Mouse (Mus musculus) heart, embryonic 10.5 days (tissue): ENCODE measurements around the gene Ikbke. TPM values are rescaled to one million over a fixed set of nuclear protein-coding genes. Genes with fewer than 3 reads are reported as not detected.
A peak's percentile ranks its signal among the peaks of the same experiment; 100 is the strongest.
"Not testable (repeated sequence)": the region's sequence is repeated elsewhere in the genome, so short reads cannot be mapped to it uniquely, and the experiment has no call there.

ENCODE experiments used
- DNase-seq: peaks from one replicate; pipeline ENCODE4 v3.0.0-alpha.2; 2017; ENCODE audit warnings: low spot score
- H3K27ac ChIP-seq: fragments of 300-500 bp; sonication (generic); 2 replicates; pipeline ENCODE4 v1.5.1; 2016; ENCODE audit warnings: mild to moderate bottlenecking
- H3K27me3 ChIP-seq: fragments of 300-500 bp; sonication (generic); 2 replicates; pipeline ENCODE4 v1.6.1; 2016; ENCODE audit warnings: mild to moderate bottlenecking; ENCODE audit not compliant: poor library complexity, insufficient read depth, severe bottlenecking
- H3K36me3 ChIP-seq: fragments of 300-500 bp; sonication (generic); 2 replicates; pipeline ENCODE4 v1.6.1; 2016; ENCODE audit warnings: mild to moderate bottlenecking, moderate library complexity
- H3K4me1 ChIP-seq: fragments of 300-500 bp; sonication (generic); 2 replicates; pipeline ENCODE4 v1.6.1; 2016; ENCODE audit warnings: mild to moderate bottlenecking
- H3K4me3 ChIP-seq: fragments of 300-500 bp; sonication (generic); 2 replicates; pipeline ENCODE4 v1.5.1; 2016; ENCODE audit warnings: mild to moderate bottlenecking, moderate library complexity
- H3K9me3 ChIP-seq: fragments of 300-500 bp; sonication (generic); 2 replicates; pipeline ENCODE4 v1.6.1; 2016; ENCODE audit warnings: mild to moderate bottlenecking, moderate library complexity
- WGBS: fragments of 180-500 bp; shearing (Covaris S2); methylation state at CpG from one replicate; pipeline ENCODE4 v1.1.7; 2016; 5-methylcytosine and 5-hydroxymethylcytosine counted together
- polyA plus RNA-seq: library from polyadenylated mRNA; unstranded; fragments of >200 nt; fragmentation: Nextera tagmentation; extraction: Ambion mirVana; gene quantifications from 2 replicates; pipeline ENCODE4 v1.2.1, GENCODE M21; 2016

The Ikbke gene
- 1.8 and 2.3 TPM in 2 replicates for polyA plus RNA-seq

DNA sequence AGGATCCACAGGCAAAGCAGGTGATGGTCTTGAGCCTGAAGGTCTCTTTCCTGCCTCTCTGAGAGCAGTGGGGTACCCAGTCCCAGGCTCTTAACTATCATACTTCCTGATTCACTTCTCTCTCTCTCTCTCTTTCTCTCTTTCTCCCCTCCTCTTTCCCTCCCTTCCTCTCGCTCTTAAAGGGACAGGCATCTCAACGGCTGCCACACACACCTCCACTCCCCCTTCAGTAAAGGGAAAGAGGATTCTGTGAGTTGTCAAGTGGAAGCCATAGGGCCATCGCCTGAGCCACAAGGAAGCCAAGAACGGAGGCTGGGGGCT lies at the start of gene Ikbke:
TSS of gene Ikbke (minus strand) at position 151 of the 321 bp plus-strand sequence.
- H3K27me3 ChIP-seq: no peaks in the 10 kb centered on the region
- no peaks in the 10 kb centered on the region for H3K9me3 ChIP-seq
- WGBS: 45% methylated on average over 4 of the region's 4 CpGs
- peaks cover 56% of the 10 kb centered on the region for H3K4me1 ChIP-seq
- peak within 1 kb of the TSS; percentile 41 for H3K4me3 ChIP-seq
- H3K27ac ChIP-seq: peak within 1 kb of the TSS; percentile 79
- no peaks in the 10 kb centered on the region for H3K36me3 ChIP-seq
- DNase-seq: no peak

- H3K27ac ChIP-seq, H3K4me1 ChIP-seq, H3K9me3 ChIP-seq, H3K4me3 ChIP-seq, DNase-seq, H3K27me3 ChIP-seq: not testable (repeated sequence)
- peaks cover 50% of the 10 kb centered on the region for H3K36me3 ChIP-seq
- WGBS: 94% methylated on average over 1 of the region's 1 CpGs
These were observed 49.7 kb upstream of the Ikbke start for GRCm38 (mm10) chr1:131329093-131329492.

DNA sequence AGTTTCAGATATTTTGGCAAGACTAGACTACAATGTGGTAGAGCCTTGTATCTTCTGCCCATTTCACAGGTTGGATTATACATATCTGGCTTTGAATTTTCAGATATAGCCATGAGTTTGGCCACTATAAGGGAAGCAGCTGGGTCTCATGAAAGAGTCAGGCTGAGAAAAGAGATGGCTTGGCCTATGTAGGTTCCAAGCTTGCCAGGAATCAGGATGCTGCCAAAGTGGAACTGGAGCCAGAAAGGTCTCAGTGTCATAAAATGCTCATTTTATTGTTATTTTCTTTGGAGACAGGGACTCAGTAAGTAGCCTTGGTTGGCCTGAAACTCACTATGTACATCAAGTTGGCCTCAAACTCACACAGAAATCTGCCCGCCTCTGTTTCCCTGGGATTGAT lies 47.8 kb upstream of the Ikbke start:
- Histone ChIP-seq H3K27ac (no peak overlapping the region), H3K36me3 (peaks cover 44% of the 10 kb centered on the region), H3K9me3 (no peaks in the 10 kb centered on the region), H3K4me3 (no peak overlapping the region), H3K27me3 (no peaks in the 10 kb centered on the region), H3K4me1 (no peaks in the 10 kb centered on the region)
- no peak for DNase-seq
- 96% methylated on average over 1 of the region's 1 CpGs for WGBS

- peaks cover 43% of the 10 kb centered on the region for H3K36me3 ChIP-seq
- H3K27me3 ChIP-seq: no peaks in the 10 kb centered on the region
- 85% methylated on average over 3 of the region's 3 CpGs for WGBS
These were observed 45.5 kb upstream of the Ikbke start for GRCm38 (mm10) chr1:131324816-131325463.

DNA sequence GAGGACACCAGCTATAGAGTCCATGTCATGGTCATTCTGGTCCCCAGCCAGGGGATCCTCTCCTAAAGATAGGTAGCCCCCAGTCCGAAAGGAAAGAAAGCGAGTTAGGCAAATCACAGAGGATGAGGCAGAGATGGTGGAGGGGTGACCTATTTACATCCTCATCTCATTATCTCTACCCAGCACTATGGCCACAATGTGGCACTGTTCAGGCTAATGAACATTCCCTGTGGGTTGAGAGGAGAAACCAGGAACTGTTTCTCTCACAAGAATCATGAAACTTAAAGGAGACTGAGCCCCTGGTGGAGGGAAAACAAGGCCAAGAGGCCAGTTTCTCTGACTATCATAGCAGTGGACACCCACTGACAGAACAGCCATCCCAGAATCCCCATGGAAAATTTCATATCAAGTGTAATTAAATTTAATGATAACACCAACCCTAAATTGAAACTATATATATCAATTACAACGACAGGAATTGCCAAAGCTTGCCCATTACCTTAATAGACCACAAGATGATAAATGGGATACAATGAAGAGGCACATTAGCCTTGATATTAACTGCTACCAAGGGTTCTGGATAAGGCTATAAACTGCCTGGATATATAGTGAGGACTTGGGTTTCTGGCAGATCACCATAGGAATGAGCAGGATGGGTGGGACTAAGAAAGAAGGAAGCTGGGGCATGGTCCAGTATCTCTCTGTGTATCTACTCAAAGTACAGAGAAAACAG lies 40.4 kb upstream of the Ikbke start:
- H3K4me1 ChIP-seq: peaks cover 19% of the 10 kb centered on the region
- H3K9me3 ChIP-seq: no peaks in the 10 kb centered on the region
- H3K27me3 ChIP-seq: no peaks in the 10 kb centered on the region
- no peak overlapping the region for H3K4me3 ChIP-seq
- H3K36me3 ChIP-seq: peaks cover 55% of the 10 kb centered on the region
- DNase-seq: no peak
- 78% methylated on average over 3 of the region's 3 CpGs for WGBS
- H3K27ac ChIP-seq: no peak overlapping the region

More at GRCm38 (mm10) chr1:131324816-131325463, 45.5 kb upstream of the Ikbke start:
- DNase-seq: no peak
- Histone ChIP-seq H3K4me1 (no peaks in the 10 kb centered on the region), H3K4me3 (no peak overlapping the region), H3K27ac (no peak overlapping the region), H3K9me3 (no peaks in the 10 kb centered on the region)

GRCm38 (mm10) chr1:131318397-131318796 lies 39.0 kb upstream of the Ikbke start:
- no peaks in the 10 kb centered on the region for H3K9me3 ChIP-seq
- H3K4me1 ChIP-seq: peaks cover 19% of the 10 kb centered on the region
- 58% methylated on average over 2 of the region's 2 CpGs for WGBS
- H3K27me3 ChIP-seq: no peaks in the 10 kb centered on the region
- no peak overlapping the region for H3K4me3 ChIP-seq
- H3K27ac ChIP-seq: no peak overlapping the region
- peaks cover 59% of the 10 kb centered on the region for H3K36me3 ChIP-seq
- DNase-seq: no peak

GRCm38 (mm10) chr1:131317625-131318024 lies 38.2 kb upstream of the Ikbke start:
- Histone ChIP-seq H3K27me3 (no peaks in the 10 kb centered on the region), H3K36me3 (peaks cover 63% of the 10 kb centered on the region), H3K4me3 (no peak overlapping the region), H3K27ac (no peak overlapping the region), H3K9me3 (no peaks in the 10 kb centered on the region), H3K4me1 (peaks cover 19% of the 10 kb centered on the region)
- no peak for DNase-seq
- 30% methylated on average over 5 of the region's 5 CpGs for WGBS

DNA sequence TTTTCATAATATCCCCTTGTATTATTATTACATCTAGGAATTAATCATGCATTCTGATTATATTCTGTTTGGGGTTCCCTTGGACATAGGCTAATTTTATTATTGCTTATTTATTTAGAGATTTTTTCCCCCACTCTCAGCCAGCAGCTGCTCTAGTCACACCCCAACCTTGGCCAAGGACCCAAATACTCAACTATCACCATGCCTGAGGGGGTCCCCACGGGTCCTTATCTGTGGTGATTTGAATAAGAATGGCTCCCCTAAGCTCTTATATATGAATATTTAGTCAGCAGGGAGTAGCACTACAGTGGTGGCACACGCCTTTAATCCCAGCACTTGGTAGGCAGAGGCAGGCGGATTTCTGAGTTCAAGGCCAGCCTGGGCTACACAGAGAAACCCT lies 31.9 kb upstream of the Ikbke start:
- H3K27ac ChIP-seq: no peak overlapping the region
- 88% methylated on average over 3 of the region's 3 CpGs for WGBS
- no peaks in the 10 kb centered on the region for H3K9me3 ChIP-seq
- peaks cover 65% of the 10 kb centered on the region for H3K36me3 ChIP-seq
- no peak for DNase-seq
- H3K4me1 ChIP-seq: no peaks in the 10 kb centered on the region
- H3K4me3 ChIP-seq: no peak overlapping the region
- no peaks in the 10 kb centered on the region for H3K27me3 ChIP-seq

DNA sequence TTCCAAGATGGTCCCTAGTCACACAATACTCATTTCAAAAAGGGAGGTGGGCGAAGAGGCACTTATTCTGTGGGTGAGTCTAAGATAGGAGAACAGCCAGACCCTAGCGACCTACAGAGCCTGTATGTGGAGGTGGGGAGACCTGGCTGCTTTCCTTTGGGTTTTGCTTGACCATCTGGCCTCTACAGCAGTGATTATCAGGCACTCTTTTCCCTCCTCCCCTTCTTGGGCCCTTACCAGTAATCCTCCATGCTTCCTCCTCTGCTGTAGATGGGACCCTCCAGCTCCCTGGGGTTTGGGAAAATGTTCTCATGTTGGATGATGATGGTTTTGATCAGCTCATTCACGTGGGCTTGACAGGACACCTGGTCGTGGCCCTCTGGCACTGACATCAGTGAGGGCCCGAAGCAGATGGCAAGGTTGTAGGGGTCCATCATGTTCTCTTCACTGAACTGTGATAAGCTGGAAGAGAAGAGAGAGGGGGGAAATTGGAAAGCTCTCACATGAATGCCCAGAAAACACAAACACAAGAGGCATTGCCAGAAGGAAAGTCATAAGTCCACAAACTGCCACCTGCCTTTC lies 30.9 kb upstream of the Ikbke start:
- no peak overlapping the region for H3K4me3 ChIP-seq
- H3K36me3 ChIP-seq: peaks cover 55% of the 10 kb centered on the region
- H3K27me3 ChIP-seq: no peaks in the 10 kb centered on the region
- H3K4me1 ChIP-seq: no peaks in the 10 kb centered on the region
- peak; percentile 16 for DNase-seq
- H3K9me3 ChIP-seq: no peaks in the 10 kb centered on the region
- WGBS: 88% methylated on average over 5 of the region's 5 CpGs
- H3K27ac ChIP-seq: no peak overlapping the region

- no peaks in the 10 kb centered on the region for H3K27me3 ChIP-seq
- no peak overlapping the region for H3K4me3 ChIP-seq
- H3K9me3 ChIP-seq: no peaks in the 10 kb centered on the region
- no peak overlapping the region for H3K27ac ChIP-seq
- H3K4me1 ChIP-seq: peaks cover 22% of the 10 kb centered on the region
- peaks cover 44% of the 10 kb centered on the region for H3K36me3 ChIP-seq
- WGBS: 84% methylated on average over 2 of the region's 2 CpGs
- DNase-seq: no peak
These were observed 21.3 kb upstream of the Ikbke start for GRCm38 (mm10) chr1:131300750-131301149.

DNA sequence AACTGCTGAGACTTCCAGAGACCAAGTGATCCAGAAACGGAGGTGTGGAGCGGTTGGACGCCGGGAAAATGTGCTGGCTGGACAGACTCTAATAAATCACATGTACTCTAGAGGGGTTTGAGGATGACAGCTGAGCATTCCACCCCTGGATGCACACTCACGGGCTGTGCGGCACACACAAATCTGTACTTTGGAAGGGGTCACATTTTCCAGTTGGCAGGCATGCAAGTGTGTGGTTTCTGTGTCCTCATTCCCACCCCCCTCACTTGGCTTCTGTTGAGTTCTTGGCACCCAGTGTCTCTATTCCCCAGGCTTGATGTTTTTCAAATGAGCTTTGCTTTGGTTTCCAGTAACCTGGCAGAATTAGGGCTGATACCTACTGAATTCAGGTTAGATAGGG lies 20.4 kb upstream of the Ikbke start:
- DNase-seq: no peak
- Histone ChIP-seq H3K9me3 (no peaks in the 10 kb centered on the region), H3K27me3 (no peaks in the 10 kb centered on the region), H3K4me3 (no peak overlapping the region), H3K36me3 (peaks cover 49% of the 10 kb centered on the region), H3K27ac (no peak overlapping the region), H3K4me1 (peaks cover 30% of the 10 kb centered on the region)
- 89% methylated on average over 6 of the region's 6 CpGs for WGBS

DNA sequence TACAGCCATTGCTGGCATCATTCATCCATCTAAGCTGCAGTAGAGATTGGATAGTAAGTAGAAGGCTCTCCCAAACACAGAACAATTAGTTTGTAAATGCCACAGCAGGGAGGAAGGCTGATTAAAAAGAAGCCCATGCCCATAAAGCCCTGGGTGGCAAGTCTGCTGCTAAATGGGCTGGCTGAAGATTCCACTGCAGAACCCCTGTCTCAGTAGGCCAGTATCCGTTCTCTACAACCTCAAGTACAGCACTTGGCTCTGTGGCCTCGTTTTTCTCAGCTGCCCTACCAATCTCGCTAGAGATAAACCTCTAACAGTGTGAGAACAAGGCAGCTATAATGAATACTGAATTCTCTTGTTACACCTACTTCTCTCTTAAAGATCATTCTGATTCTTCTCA lies 19.8 kb upstream of the Ikbke start:
- peaks cover 30% of the 10 kb centered on the region for H3K4me1 ChIP-seq
- WGBS: 50% methylated on average over 3 of the region's 3 CpGs
- H3K36me3 ChIP-seq: peaks cover 50% of the 10 kb centered on the region
- H3K27me3 ChIP-seq: no peaks in the 10 kb centered on the region
- no peak overlapping the region for H3K27ac ChIP-seq
- H3K9me3 ChIP-seq: no peaks in the 10 kb centered on the region
- H3K4me3 ChIP-seq: no peak overlapping the region
- DNase-seq: no peak

GRCm38 (mm10) chr1:131298171-131298570 lies 18.8 kb upstream of the Ikbke start:
- DNase-seq: no peak
- H3K4me3 ChIP-seq: no peak overlapping the region
- no peaks in the 10 kb centered on the region for H3K27me3 ChIP-seq
- no peak overlapping the region for H3K27ac ChIP-seq
- peaks cover 54% of the 10 kb centered on the region for H3K36me3 ChIP-seq
- H3K9me3 ChIP-seq: no peaks in the 10 kb centered on the region
- H3K4me1 ChIP-seq: peaks cover 30% of the 10 kb centered on the region
- WGBS: 91% methylated on average over 9 of the region's 9 CpGs
